Mouse (Mus musculus) left cerebral cortex, postnatal 25 days (tissue): Measurements from ENCODE around the gene Tom1. TPM values are rescaled to one million over a fixed set of nuclear protein-coding genes. Genes with fewer than 3 reads are reported as not detected.

Source experiments
- DNase-seq, 2 experiments: peaks; one replicate each; pipeline ENCODE4 v3.0.0; 2022; ENCODE audit warnings: low spot score in 2 of 2, mixed read lengths in 1 of 2
- intact Hi-C: fragments of 180-260 bp; cut with DNase I; formaldehyde crosslinking; loops from one replicate; pipeline ENCODE4 v1.15.1; 2025
- total RNA-seq, 2 experiments: library from RNA; stranded (reverse); gene quantifications; 2 replicates each; pipeline ENCODE4 v1.2.3; 2021

The Tom1 gene
- total RNA-seq, 2 experiments from 2014 or later = 37.6 to 38.6 TPM

GRCm38 (mm10) chr8:75038497-75038896, 5.0 kb downstream of the Tom1 start:
- DNase-seq = no peak
- intact Hi-C loops = no loop called here

GRCm38 (mm10) chr8:75039754-75040153, 6.2 kb downstream of the Tom1 start:
- intact Hi-C loops = no loop called here
- no peak for DNase-seq

GRCm38 (mm10) chr8:75042171-75042570, 8.7 kb downstream of the Tom1 start:
- no peak for DNase-seq
- intact Hi-C loops = no loop called here

GRCm38 (mm10) chr8:75042974-75043373, 9.5 kb downstream of the Tom1 start:
- intact Hi-C loops = no loop called here
- no peak for DNase-seq

GRCm38 (mm10) chr8:75046303-75046702, 12.8 kb downstream of the Tom1 start:
- DNase-seq = no peak
- intact Hi-C loops = no loop called here

GRCm38 (mm10) chr8:75047784-75048183, 14.3 kb downstream of the Tom1 start:
- intact Hi-C loops = no loop called here
- no peak for DNase-seq

- intact Hi-C loops = no loop called here
- no peak for DNase-seq
These were observed 19.8 kb downstream of the Tom1 start for GRCm38 (mm10) chr8:75053342-75053741.

GRCm38 (mm10) chr8:75055673-75056072, 22.2 kb downstream of the Tom1 start:
- DNase-seq = no peak
- intact Hi-C loops = no loop called here

- intact Hi-C loops = no loop called here
- no peak for DNase-seq
These were observed 26.5 kb downstream of the Tom1 start for GRCm38 (mm10) chr8:75060022-75060421.

GRCm38 (mm10) chr8:75060815-75061214, 27.3 kb downstream of the Tom1 start:
- DNase-seq = no peak
- intact Hi-C loops = no loop called here

- intact Hi-C loops = no loop called here
- DNase-seq = peak in 1 of 2 experiments; percentile 15
These were observed 29.8 kb downstream of the Tom1 start for GRCm38 (mm10) chr8:75063290-75063689.

GRCm38 (mm10) chr8:75064790-75065189, 31.3 kb downstream of the Tom1 start:
- intact Hi-C loops = no loop called here
- peak in 1 of 2 experiments; percentile 49 for DNase-seq

GRCm38 (mm10) chr8:75067287-75067686, 33.8 kb downstream of the Tom1 start:
- intact Hi-C loops = no loop called here

GRCm38 (mm10) chr8:75070297-75070696, 36.8 kb downstream of the Tom1 start:
- intact Hi-C loops = loop anchor here (5.0 kb wide), 1 partner anchor 202 kb away; no protein-coding TSS in a partner anchor
- DNase-seq = no peak

More at GRCm38 (mm10) chr8:75067287-75067686, 33.8 kb downstream of the Tom1 start:
- no peak for DNase-seq

GRCm38 (mm10) chr8:75071627-75072346, 38.3 kb downstream of the Tom1 start:
- peak; percentile 81 to 87 for DNase-seq
- intact Hi-C loops = loop anchor here (1.0 to 5.0 kb wide), 3 partner anchors 37 to 201 kb away; no protein-coding TSS in a partner anchor

- DNase-seq = no peak
- intact Hi-C loops = loop anchor here (5.0 kb wide), 1 partner anchor 197 kb away; no protein-coding TSS in a partner anchor
These were observed 41.4 kb downstream of the Tom1 start for GRCm38 (mm10) chr8:75074876-75075275.

GRCm38 (mm10) chr8:75078215-75078614, 44.7 kb downstream of the Tom1 start:
- DNase-seq = no peak
- intact Hi-C loops = no loop called here

GRCm38 (mm10) chr8:75078851-75079250, 45.3 kb downstream of the Tom1 start:
- no peak for DNase-seq
- intact Hi-C loops = no loop called here

GRCm38 (mm10) chr8:75081364-75082040, 48.0 kb downstream of the Tom1 start:
- intact Hi-C loops = no loop called here

GRCm38 (mm10) chr8:75082181-75082805, 48.8 kb downstream of the Tom1 start:
- DNase-seq = no peak
- intact Hi-C loops = no loop called here

More at GRCm38 (mm10) chr8:75081364-75082040, 48.0 kb downstream of the Tom1 start:
- no peak for DNase-seq
